Mouse (Mus musculus) skeletal muscle tissue, postnatal 0 days (tissue): ENCODE results near the gene Cst10. TPM values are rescaled to one million over a fixed set of nuclear protein-coding genes. Genes with fewer than 3 reads are reported as not detected.

Experiments
- polyA plus RNA-seq: library from polyadenylated mRNA; unstranded; fragments of >200 nt; fragmentation: Nextera tagmentation; extraction: Ambion mirVana; gene quantifications from 2 replicates; pipeline ENCODE4 v1.2.1, GENCODE M21; 2015

The Cst10 gene
- not detected in 2 replicates for polyA plus RNA-seq

DNA sequence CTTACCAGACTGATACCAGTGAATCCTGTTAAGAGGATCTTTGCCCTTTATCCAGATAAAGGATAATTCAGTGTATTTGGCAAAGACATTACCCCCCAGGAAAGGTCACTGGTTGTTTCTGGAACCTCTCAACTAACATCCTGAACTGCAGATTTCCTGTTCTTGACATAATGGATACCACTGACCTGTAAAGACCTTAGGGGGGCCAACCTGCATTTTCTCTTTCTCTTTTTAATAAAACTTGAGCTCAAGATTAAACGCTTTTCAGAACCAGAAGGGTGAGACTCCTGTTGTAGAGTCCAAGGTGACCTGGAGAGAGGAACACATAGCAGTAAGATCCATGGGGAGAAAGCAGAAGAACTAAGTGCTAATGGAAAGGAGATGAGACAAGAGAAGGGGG, at the start of gene Cst10:
TSS of gene Cst10 (plus strand) at position 301 of the 400 bp plus-strand sequence.

